Mouse (Mus musculus): ENCODE measurements around the gene Eif3c. TPM values are rescaled to one million over a fixed set of nuclear protein-coding genes. Genes with fewer than 3 reads are reported as not detected.

The Eif3c gene
- total and polyA plus RNA-seq, 3 experiments, result 233 to 819 (median 404) TPM

- Histone ChIP-seq H3K4me1 (ENCODE audit: control insufficient read depth in 1 of 2, insufficient read depth in 2 of 2, low read length in 2 of 2) (no peaks in the 10 kb centered on the region), H3K9me3 (replicated peaks; ENCODE audit: insufficient read depth, low read length) (no peaks in the 10 kb centered on the region), H3K27me3 (ENCODE audit: control insufficient read depth in 1 of 2, insufficient read depth in 2 of 2, low read length in 2 of 2) (no peaks in the 10 kb centered on the region), H3K79me2 (ENCODE audit: control insufficient read depth, insufficient read depth, low read length, poor library complexity) (no peaks in the 10 kb centered on the region), H3K9ac (ENCODE audit: control insufficient read depth, low read depth, low read length, poor library complexity, severe bottlenecking) (no peak overlapping the region), H3K4me3 (ENCODE audit: control insufficient read depth in 1 of 2, insufficient read depth in 1 of 2, low read depth in 2 of 2, low read length in 2 of 2) (no peak overlapping the region), H3K36me3 (ENCODE audit: control insufficient read depth in 1 of 2, insufficient read depth in 2 of 2, low read length in 2 of 2) (no peaks in the 10 kb centered on the region), H3K27ac (ENCODE audit: control insufficient read depth, low read depth, low read length) (no peak overlapping the region)
- DNase-seq (ENCODE audit: low read depth, low spot score), result no peak
- TF ChIP-seq ETS1 (IDR thresholded peaks at IDR 0.05; ENCODE audit: low read depth, low read length) (no peak), CTCF (IDR thresholded peaks at IDR 0.05 in 2 of 3, conservative IDR thresholded peaks at IDR 0.05 in 1 of 3; ENCODE audit: control insufficient read depth in 1 of 3, insufficient read depth in 1 of 3, low read depth in 2 of 3, low read length in 3 of 3, poor library complexity in 1 of 3, severe bottlenecking in 1 of 3) (no peak)
Measured at GRCm38 (mm10) chr7:126511287-126511686, 54.9 kb downstream of the Eif3c start.

GRCm38 (mm10) chr7:126507126-126507778, 59.0 kb downstream of the Eif3c start:
- H3K79me2 ChIP-seq (ENCODE audit: control insufficient read depth, insufficient read depth, low read length, poor library complexity), result peaks cover 7% of the 10 kb centered on the region
- no peaks in the 10 kb centered on the region for H3K9me3 ChIP-seq (replicated peaks; ENCODE audit: insufficient read depth, low read length)
- no peak for TF ChIP-seq MAX (IDR thresholded peaks at IDR 0.05; ENCODE audit: low read length)
- no peak for TF ChIP-seq USF2 (IDR thresholded peaks at IDR 0.05; ENCODE audit: borderline replicate concordance in 1 of 2, insufficient read depth in 1 of 2, low read depth in 1 of 2, low read length in 2 of 2)
- TF ChIP-seq JUND (IDR thresholded peaks at IDR 0.05; ENCODE audit: low read depth, low read length), result no peak
- TF ChIP-seq GABPA (IDR thresholded peaks at IDR 0.05; ENCODE audit: low read depth, low read length), result no peak
- no peak for TF ChIP-seq SIN3A (IDR thresholded peaks at IDR 0.05; ENCODE audit: low read length)
- no peak for DNase-seq (ENCODE audit: low read depth, low spot score)
- H3K4me1 ChIP-seq (ENCODE audit: control insufficient read depth in 1 of 2, insufficient read depth in 2 of 2, low read length in 2 of 2), result 0 out of 4 replicates have a peak, but pooled peaks cover 0 to 2% of the 10 kb centered on the region in 2 experiments
- H3K27ac ChIP-seq (ENCODE audit: control insufficient read depth, low read depth, low read length), result no peak overlapping the region
- no peak overlapping the region for H3K4me3 ChIP-seq (ENCODE audit: control insufficient read depth in 1 of 2, insufficient read depth in 1 of 2, low read depth in 2 of 2, low read length in 2 of 2)
- no peak overlapping the region for H3K9ac ChIP-seq (ENCODE audit: control insufficient read depth, low read depth, low read length, poor library complexity, severe bottlenecking)
- no peaks in the 10 kb centered on the region for H3K27me3 ChIP-seq (ENCODE audit: control insufficient read depth in 1 of 2, insufficient read depth in 2 of 2, low read length in 2 of 2)
- peaks cover 0 to 5% of the 10 kb centered on the region in 2 experiments; a peak in 2 of 4 replicates for H3K36me3 ChIP-seq (ENCODE audit: control insufficient read depth in 1 of 2, insufficient read depth in 2 of 2, low read length in 2 of 2)

GRCm38 (mm10) chr7:126504913-126505312, 61.3 kb downstream of the Eif3c start:
- no peak for TF ChIP-seq USF2 (IDR thresholded peaks at IDR 0.05; ENCODE audit: borderline replicate concordance in 1 of 2, insufficient read depth in 1 of 2, low read depth in 1 of 2, low read length in 2 of 2)
- TF ChIP-seq ZNF384 (IDR thresholded peaks at IDR 0.05; ENCODE audit: low read depth, low read length), result no peak
- TF ChIP-seq MXI1 (IDR thresholded peaks at IDR 0.05; ENCODE audit: low read depth, low read length), result no peak
- TF ChIP-seq ZC3H11A (IDR thresholded peaks at IDR 0.05; ENCODE audit: low read depth, low read length), result no peak
- no peak for TF ChIP-seq ELF1 (IDR thresholded peaks at IDR 0.05; ENCODE audit: low read depth, low read length)
- TF ChIP-seq NELFE (IDR thresholded peaks at IDR 0.05; ENCODE audit: low read depth, low read length), result no peak
- TF ChIP-seq RAD21 (IDR thresholded peaks at IDR 0.05; ENCODE audit: low read depth, low read length), result no peak
- TF ChIP-seq E2F4 (IDR thresholded peaks at IDR 0.05; ENCODE audit: borderline replicate concordance, low read depth, low read length), result no peak
- no peak for TF ChIP-seq NRF1 (IDR thresholded peaks at IDR 0.05; ENCODE audit: insufficient read depth, low read depth, low read length, poor library complexity, severe bottlenecking)
- no peak for TF ChIP-seq CHD1 (IDR thresholded peaks at IDR 0.05; ENCODE audit: low read depth, low read length)
- TF ChIP-seq SMC3 (IDR thresholded peaks at IDR 0.05; ENCODE audit: low read depth, low read length), result no peak
- no peak for TF ChIP-seq TCF12 (IDR thresholded peaks at IDR 0.05; ENCODE audit: low read depth, low read length)
- TF ChIP-seq POLR2AphosphoS2 (IDR thresholded peaks at IDR 0.05; ENCODE audit: low read length), result no peak
- no peak for TF ChIP-seq JUND (IDR thresholded peaks at IDR 0.05; ENCODE audit: low read depth, low read length)
- TF ChIP-seq BHLHE40 (IDR thresholded peaks at IDR 0.05; ENCODE audit: borderline replicate concordance, low read depth, low read length), result no peak
- H3K9me3 ChIP-seq (replicated peaks; ENCODE audit: insufficient read depth, low read length), result no peaks in the 10 kb centered on the region
- H3K9ac ChIP-seq (ENCODE audit: control insufficient read depth, low read depth, low read length, poor library complexity, severe bottlenecking), result no peak overlapping the region
- peaks cover 28% of the 10 kb centered on the region for H3K79me2 ChIP-seq (ENCODE audit: control insufficient read depth, insufficient read depth, low read length, poor library complexity)
- no peak overlapping the region for H3K4me3 ChIP-seq (ENCODE audit: control insufficient read depth in 1 of 2, insufficient read depth in 1 of 2, low read depth in 2 of 2, low read length in 2 of 2)
- H3K36me3 ChIP-seq (ENCODE audit: control insufficient read depth in 1 of 2, insufficient read depth in 2 of 2, low read length in 2 of 2), result peaks cover 14 to 20% of the 10 kb centered on the region in 2 experiments
- no peak overlapping the region for H3K27ac ChIP-seq (ENCODE audit: control insufficient read depth, low read depth, low read length)
- no peaks in the 10 kb centered on the region for H3K27me3 ChIP-seq (ENCODE audit: control insufficient read depth in 1 of 2, insufficient read depth in 2 of 2, low read length in 2 of 2)
- peaks cover 4 to 11% of the 10 kb centered on the region in 2 experiments; a peak in 3 of 4 replicates for H3K4me1 ChIP-seq (ENCODE audit: control insufficient read depth in 1 of 2, insufficient read depth in 2 of 2, low read length in 2 of 2)
- DNase-seq (ENCODE audit: low read depth, low spot score), result no peak

All from MEL (cell line).